Mouse (Mus musculus) layer of hippocampus, postnatal 36 days (tissue): Measurements from ENCODE around the gene Tusc2. TPM values are rescaled to one million over a fixed set of nuclear protein-coding genes. Genes with fewer than 3 reads are reported as not detected.

Source experiments
- DNase-seq, 2 experiments: peaks; one replicate each; pipeline ENCODE4 v3.0.0; 2022
- total RNA-seq, 2 experiments: library from RNA; stranded (reverse); gene quantifications; 2 replicates each; pipeline ENCODE4 v1.2.3; 2021

The Tusc2 gene
- total RNA-seq, 2 experiments from 2014 or later, result 70.1 to 82.0 TPM

DNA sequence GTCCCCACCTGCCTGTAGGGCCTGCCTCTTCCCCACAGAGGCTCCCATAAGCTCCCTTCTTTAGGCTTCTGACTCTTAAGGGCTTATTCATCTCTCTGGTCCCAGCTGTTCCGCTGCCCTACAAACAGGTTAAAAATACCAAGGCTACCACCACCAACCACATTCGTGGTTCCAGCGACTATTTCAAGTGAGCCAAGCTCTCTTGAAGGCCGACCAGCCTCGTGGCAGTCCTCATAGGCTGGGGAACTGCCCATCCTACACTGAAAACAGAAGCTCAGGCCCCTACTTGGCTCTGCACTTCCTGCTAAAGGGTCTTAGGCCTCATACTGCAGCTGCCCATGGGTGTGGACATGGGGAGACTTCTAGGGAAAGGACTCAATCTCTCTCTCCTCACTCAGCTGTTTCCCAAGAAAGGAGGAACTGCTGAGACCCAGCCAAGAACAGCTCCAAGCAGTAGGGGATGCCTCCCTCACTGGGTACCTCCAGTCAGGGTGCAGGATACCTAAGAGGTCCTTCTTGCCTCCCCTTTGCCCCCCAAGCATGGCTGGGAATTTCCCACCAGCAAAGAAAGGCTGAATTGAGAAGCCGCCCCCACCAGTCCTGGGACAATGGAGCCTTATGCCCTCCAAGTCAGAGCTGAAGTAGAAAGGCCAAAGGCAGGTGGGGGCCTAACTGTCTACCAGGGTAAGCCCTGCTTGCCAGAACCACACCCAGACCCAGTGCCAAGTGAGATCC lies 48.6 kb downstream of the Tusc2 start:
- DNase-seq, result no peak

DNA sequence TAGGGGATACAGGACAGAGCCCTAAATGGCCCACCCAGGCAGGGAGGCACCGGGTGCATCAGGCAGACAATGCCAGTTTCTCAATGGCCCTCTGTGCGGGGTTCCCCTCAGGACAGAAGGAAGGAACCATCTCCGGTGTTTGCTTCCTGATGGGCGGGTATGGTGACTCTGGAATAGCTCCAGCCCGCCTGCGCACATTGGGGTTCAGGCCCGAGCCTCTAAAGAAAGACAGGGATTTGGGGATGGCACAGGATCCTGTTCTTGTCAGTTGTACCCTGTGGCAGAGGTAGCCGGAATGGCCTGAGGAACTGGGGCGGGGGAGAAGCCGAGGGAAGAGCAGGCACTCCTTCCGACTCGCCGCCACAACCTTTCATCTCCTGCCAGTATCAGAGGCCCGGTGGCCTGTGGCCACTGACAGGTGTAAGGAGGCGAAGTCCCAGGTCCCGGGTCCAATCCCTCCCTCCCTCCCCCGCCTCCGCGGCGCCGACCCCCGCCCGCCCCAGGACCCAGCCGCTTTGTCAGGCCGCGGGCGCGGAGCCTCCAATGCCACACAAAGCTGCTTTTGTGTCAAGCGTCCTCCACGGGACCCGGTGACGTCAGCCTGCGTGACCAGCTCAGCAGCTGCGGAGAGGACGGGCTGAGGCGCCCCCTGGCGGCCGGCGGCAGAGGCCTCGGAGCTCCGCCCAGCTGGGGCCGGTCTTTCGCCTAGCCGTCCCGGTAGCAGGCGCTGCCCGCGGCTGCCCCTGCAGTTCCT lies 49.3 kb downstream of the Tusc2 start:
- peak; percentile 98 to 99 for DNase-seq

DNA sequence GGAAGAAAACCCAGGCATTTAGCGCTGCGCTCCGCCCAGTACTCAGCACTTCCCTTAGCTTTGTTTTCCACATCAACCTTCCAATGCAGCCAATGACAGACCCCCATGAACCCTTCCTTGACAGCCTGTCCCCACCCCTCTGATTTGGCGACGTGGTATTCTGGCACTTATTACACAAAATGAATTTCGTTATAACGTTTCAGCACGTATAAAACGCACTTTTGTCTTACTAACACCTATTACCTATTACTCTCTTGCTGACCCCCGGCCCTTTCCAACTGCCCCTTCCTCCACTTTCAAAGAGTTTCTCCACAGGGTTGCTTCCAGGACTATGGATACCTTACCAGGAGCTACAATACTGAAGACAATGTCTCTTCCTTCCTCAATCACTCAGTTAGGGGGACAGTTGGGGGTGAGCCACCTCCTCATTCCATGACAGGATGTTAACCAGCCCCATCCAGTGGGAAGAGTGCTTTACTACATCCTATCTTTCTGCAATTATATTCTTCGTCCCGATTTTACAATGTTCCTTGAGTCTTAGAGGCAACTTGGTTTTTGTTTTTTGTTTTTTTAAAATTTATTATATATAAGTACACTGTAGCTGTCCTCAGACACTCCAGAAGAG lies 50.0 kb downstream of the Tusc2 start:
- no peak for DNase-seq

DNA sequence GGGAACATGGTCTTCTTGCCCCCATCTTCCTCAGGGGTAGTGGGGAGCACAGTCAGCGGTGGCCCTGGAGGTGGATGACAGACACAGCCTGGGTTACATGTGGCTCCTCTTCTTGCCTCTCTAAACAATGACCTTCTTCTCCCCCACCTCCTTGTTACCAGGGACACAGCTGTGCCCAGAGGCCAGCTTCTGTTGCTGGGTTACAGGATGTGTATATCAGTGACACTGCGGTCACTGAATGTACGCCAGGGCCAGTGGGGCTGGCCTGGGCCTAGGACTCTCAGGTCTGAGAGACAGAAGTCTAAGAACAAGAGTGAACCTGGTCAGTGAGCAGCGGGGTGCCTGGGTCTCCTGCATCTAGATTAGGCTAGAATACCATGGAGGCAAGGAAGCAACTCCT lies 52.0 kb downstream of the Tusc2 start:
- DNase-seq, result no peak

Other genes with a start within 250 kb of the Tusc2 start
- 10 to 100 TPM; 17.2 to 19.5 TPM for gene Hemk1, start 224.9 kb upstream of the Tusc2 start, total RNA-seq
- gene 6430571L13Rik, start 222.7 kb upstream of the Tusc2 start, total RNA-seq, result 1 to 10 TPM; 1.5 to 1.9 TPM
- 10 to 100 TPM; 17.5 to 23.3 TPM for gene Cacna2d2, start 163.6 kb upstream of the Tusc2 start, total RNA-seq
- 10 to 100 TPM; 34.6 to 35.0 TPM for gene Tmem115, start 29.3 kb upstream of the Tusc2 start, total RNA-seq
- 10 to 100 TPM; 15.1 to 18.2 TPM for gene Cyb561d2, start 21.1 kb upstream of the Tusc2 start, total RNA-seq
- 10 to 100 TPM; 39.7 to 47.9 TPM for gene Nprl2, start 21.0 kb upstream of the Tusc2 start, total RNA-seq
- gene Zmynd10, start 16.0 kb upstream of the Tusc2 start, total RNA-seq, result 1 to 10 TPM; 3.4 to 4.3 TPM
- gene Rassf1, start 11.7 kb upstream of the Tusc2 start, total RNA-seq, result 10 to 100 TPM; 15.8 TPM
- 10 to 100 TPM; 13.0 to 13.5 TPM for gene Hyal2, start 4.7 kb downstream of the Tusc2 start, total RNA-seq
- gene Hyal1, start 13.7 kb downstream of the Tusc2 start, total RNA-seq, result 1 to 10 TPM; 6.5 to 6.7 TPM
- gene Naa80, start 15.6 kb downstream of the Tusc2 start, total RNA-seq, result 10 to 100 TPM; 13.5 to 13.8 TPM
- 1 to 10 TPM; 1.3 to 1.8 TPM for gene Hyal3, start 17.6 kb downstream of the Tusc2 start, total RNA-seq
- 10 to 100 TPM; 11.2 to 13.8 TPM for gene Ifrd2, start 24.4 kb downstream of the Tusc2 start, total RNA-seq
- gene Sema3b, start 46.0 kb downstream of the Tusc2 start, total RNA-seq, result 1 to 10 TPM; 1.7 to 2.2 TPM
- 100 to 1,000 TPM; 195 to 208 TPM for gene Gnai2, start 72.1 kb downstream of the Tusc2 start, total RNA-seq
- 10 to 100 TPM; 53.9 to 60.6 TPM for gene Slc38a3, start 106.3 kb downstream of the Tusc2 start, total RNA-seq
- gene Gnat1, start 116.5 kb downstream of the Tusc2 start, total RNA-seq, result not detected
- gene Sema3f, start 147.2 kb downstream of the Tusc2 start, total RNA-seq, result 1 to 10 TPM; 4.3 to 4.6 TPM
- gene Rbm5, start 207.7 kb downstream of the Tusc2 start, total RNA-seq, result 100 to 1,000 TPM; 143 to 166 TPM